Mouse (Mus musculus): Measurements from ENCODE around the gene Phc3. TPM values are rescaled to one million over a fixed set of nuclear protein-coding genes. Genes with fewer than 3 reads are reported as not detected.

Gene Phc3
- polyA plus RNA-seq, 1 experiment from 2014 or later = 3.5 TPM

DNA sequence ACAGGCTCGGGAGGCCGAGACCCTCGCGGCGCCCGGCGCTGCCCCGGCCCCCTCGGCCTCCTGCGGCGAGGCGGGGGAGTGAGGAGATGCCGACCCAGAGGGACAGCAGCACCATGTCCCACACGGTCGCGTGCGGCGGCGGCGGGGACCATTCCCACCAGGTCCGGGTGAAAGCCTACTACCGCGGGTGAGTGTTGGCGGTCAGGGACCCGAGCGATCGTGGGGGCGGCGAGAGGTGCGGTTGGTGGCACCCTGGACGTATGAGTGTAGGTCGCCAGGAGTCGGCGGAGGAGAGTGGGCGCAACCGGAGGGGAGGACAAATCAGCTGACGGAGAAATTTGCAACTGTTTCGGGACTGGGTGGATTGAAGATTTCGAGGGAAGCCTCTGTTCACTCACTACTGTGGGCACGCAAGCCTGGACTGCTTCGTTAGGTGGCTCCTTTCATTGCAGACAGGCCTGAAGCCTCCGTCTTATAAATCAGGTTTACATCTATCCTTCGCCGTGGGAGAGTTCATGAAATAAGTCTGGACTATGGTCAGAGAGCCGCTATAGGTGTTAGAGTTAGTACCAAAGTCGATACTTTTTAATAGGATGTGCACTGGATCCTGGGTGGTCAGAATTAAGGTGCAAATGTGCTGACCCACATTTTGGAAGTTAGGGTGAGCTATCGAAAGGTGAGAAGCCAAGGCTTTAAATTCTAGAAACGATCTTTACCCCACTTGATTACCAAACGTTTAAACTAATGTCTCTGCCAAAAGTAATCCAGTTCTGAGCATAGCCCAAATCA is 26.9 kb upstream of the Phc3 start:
- ATAC-seq = peak; percentile 28

DNA sequence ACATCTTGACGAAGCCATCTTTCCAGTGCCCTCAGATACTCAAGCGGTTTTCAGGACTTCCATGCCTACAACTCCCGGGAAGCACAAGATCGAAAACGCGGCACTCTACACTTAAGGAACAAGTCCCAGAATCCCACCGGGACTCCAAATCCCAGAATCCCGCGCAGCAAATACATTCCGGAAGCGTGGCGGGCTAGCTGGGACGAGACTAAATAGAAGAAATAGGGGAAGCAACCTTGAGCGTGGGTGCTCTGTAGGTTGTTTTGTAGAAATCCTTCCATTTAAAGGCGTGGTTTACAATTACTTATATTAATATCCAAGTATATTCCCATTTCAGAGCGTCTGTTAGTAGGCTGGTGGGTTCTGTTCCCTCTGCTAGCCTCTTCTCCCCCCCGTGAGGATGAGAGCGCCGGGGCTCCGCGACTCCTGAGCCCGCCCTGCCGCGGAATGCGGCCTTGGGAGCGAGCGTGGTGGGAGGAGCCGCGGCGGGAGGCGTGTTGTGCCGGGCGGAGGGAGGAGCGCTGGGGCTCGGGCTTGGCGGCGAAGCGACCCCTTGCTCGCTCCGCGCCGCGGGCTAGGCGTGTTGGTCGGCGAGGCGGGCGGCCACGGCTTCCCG is 26.2 kb upstream of the Phc3 start, which contains the start of gene Prkci:
Gene Prkci, plus strand, starts transcription at position 465 of the 616 bp plus-strand sequence.
- Histone ChIP-seq H3K27me3 (replicated peaks; ENCODE audit: control insufficient read depth, insufficient read depth, low read length) (no peaks in the 10 kb centered on the region), H3K9ac (ENCODE audit: low read depth, low read length) (peak within 1 kb of the TSS; percentile 89), H3K36me3 (ENCODE audit: control insufficient read depth, insufficient read depth) (no peaks in the 10 kb centered on the region), H3K27ac (ENCODE audit: low read depth, low read length) (peak within 1 kb of the TSS; percentile 79), H3K4me3 (ENCODE audit: low read depth, low read length) (peak within 1 kb of the TSS; percentile 99), H3K4me1 (replicated peaks; ENCODE audit: control insufficient read depth, insufficient read depth, low read length) (no peaks in the 10 kb centered on the region; the same call in 1 of the 2 replicates), H3K9me3 (ENCODE audit: control insufficient read depth) (no peaks in the 10 kb centered on the region), H3K4me2 (replicated peaks; ENCODE audit: low read depth) (peak within 1 kb of the TSS; percentile 68)
- no peak for TF ChIP-seq CTCF (IDR thresholded peaks at IDR 0.05; ENCODE audit: low read depth)
- ATAC-seq = peak; percentile 96
- under 1% methylated on average over 50 of the region's 50 CpGs for WGBS

More for the DNA sequence above, 26.9 kb upstream of the Phc3 start:
- H3K27ac ChIP-seq (ENCODE audit: low read depth, low read length) = peak overlapping the region; percentile 79
- H3K9me3 ChIP-seq (ENCODE audit: control insufficient read depth) = no peaks in the 10 kb centered on the region
- peak overlapping the region; percentile 99 for H3K4me3 ChIP-seq (ENCODE audit: low read depth, low read length)
- H3K36me3 ChIP-seq (ENCODE audit: control insufficient read depth, insufficient read depth) = no peaks in the 10 kb centered on the region
- TF ChIP-seq CTCF (IDR thresholded peaks at IDR 0.05; ENCODE audit: low read depth) = no peak
- peak overlapping the region; percentile 68 for H3K4me2 ChIP-seq (replicated peaks; ENCODE audit: low read depth)
- peak overlapping the region; percentile 89 for H3K9ac ChIP-seq (ENCODE audit: low read depth, low read length)
- no peaks in the 10 kb centered on the region; the same call in 1 of the 2 replicates for H3K4me1 ChIP-seq (replicated peaks; ENCODE audit: control insufficient read depth, insufficient read depth, low read length)
- no peaks in the 10 kb centered on the region for H3K27me3 ChIP-seq (replicated peaks; ENCODE audit: control insufficient read depth, insufficient read depth, low read length)
- under 1% methylated on average over 49 of the region's 49 CpGs for WGBS

DNA sequence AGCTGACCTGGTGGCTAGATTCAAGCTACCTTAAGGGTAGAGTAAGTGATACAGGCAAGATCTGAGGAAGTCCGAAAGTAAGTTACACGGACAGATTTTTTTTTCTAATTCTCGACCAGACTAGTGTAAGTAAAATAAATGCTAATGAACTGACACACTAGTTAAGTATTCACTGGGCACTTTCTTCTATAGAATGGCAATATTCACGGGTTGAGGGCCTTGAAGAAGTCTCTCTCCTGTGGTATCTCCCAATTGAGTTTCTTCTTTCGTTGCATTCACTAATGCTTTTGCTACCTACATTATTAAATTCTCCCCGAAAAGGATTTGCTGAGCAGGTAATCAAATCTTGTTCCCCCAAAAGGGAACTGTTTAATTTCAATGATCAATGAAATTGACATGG is 25.6 kb upstream of the Phc3 start:
- 14% methylated on average over 6 of the region's 6 CpGs for WGBS
- Histone ChIP-seq H3K9me3 (ENCODE audit: control insufficient read depth) (no peaks in the 10 kb centered on the region), H3K36me3 (ENCODE audit: control insufficient read depth, insufficient read depth) (no peaks in the 10 kb centered on the region), H3K9ac (ENCODE audit: low read depth, low read length) (0 out of 2 replicates have a peak overlapping the region, but pooled peaks have one; percentile 89), H3K4me1 (replicated peaks; ENCODE audit: control insufficient read depth, insufficient read depth, low read length) (no peaks in the 10 kb centered on the region; the same call in 1 of the 2 replicates), H3K4me3 (ENCODE audit: low read depth, low read length) (peak overlapping the region; percentile 99), H3K27ac (ENCODE audit: low read depth, low read length) (0 out of 2 replicates have a peak overlapping the region, but pooled peaks have one; percentile 79), H3K4me2 (replicated peaks; ENCODE audit: low read depth) (peak overlapping the region; percentile 68), H3K27me3 (replicated peaks; ENCODE audit: control insufficient read depth, insufficient read depth, low read length) (no peaks in the 10 kb centered on the region)
- TF ChIP-seq CTCF (IDR thresholded peaks at IDR 0.05; ENCODE audit: low read depth) = no peak
- ATAC-seq = no peak

DNA sequence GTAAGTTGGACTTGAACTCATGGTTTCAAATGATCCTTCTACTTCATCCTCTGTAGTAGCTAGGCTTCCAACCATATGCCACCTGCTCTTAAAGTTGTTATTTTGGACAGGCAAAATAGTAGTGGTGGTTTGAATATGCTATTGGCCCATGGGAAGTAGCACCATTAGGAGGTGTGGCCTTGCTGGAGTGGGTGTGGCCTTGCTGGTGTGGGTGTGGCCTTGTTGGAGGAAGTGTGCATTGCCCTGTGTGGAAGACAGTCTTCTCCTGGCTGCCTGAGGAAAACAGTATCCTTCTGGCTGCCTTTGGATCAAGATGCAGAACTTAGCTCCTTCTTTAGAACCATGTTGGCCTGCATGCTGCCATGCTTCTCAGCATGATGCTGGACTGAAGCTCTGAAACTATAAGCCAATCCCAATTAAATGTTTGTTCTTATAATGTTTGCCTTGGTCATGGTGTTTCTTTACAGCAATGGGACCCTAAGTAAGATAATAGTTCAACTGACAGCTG is 23.9 kb upstream of the Phc3 start:
- H3K27ac ChIP-seq (ENCODE audit: low read depth, low read length) = no peak overlapping the region
- H3K36me3 ChIP-seq (ENCODE audit: control insufficient read depth, insufficient read depth) = no peaks in the 10 kb centered on the region
- no peaks in the 10 kb centered on the region for H3K27me3 ChIP-seq (replicated peaks; ENCODE audit: control insufficient read depth, insufficient read depth, low read length)
- no peak overlapping the region for H3K4me2 ChIP-seq (replicated peaks; ENCODE audit: low read depth)
- no peak for TF ChIP-seq CTCF (IDR thresholded peaks at IDR 0.05; ENCODE audit: low read depth)
- no peak overlapping the region for H3K4me3 ChIP-seq (ENCODE audit: low read depth, low read length)
- H3K9me3 ChIP-seq (ENCODE audit: control insufficient read depth) = no peaks in the 10 kb centered on the region
- ATAC-seq = no peak
- H3K4me1 ChIP-seq (replicated peaks; ENCODE audit: control insufficient read depth, insufficient read depth, low read length) = no peaks in the 10 kb centered on the region
- no peak overlapping the region for H3K9ac ChIP-seq (ENCODE audit: low read depth, low read length)

DNA sequence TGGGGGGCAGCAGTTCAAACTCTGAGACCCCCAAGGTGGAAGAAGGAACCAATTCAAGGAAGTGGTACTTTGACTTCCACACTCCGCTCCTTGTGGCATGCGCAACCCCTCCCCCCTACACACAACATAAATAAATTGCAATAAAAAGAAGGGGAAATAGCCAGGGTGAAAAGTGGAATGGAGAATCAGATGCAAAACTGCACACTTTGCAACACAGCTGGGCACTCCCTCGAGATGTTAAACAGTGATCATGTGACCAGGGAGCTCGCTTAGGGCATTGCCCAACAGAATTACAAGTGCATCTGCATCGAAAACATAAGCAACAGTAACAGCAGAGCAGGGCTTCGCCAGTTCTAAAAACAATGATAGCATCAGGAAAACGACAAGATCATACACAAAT is 22.9 kb upstream of the Phc3 start:
- Histone ChIP-seq H3K4me2 (replicated peaks; ENCODE audit: low read depth) (no peak overlapping the region), H3K9ac (ENCODE audit: low read depth, low read length) (no peak overlapping the region), H3K9me3 (ENCODE audit: control insufficient read depth) (no peaks in the 10 kb centered on the region), H3K4me3 (ENCODE audit: low read depth, low read length) (no peak overlapping the region), H3K27me3 (replicated peaks; ENCODE audit: control insufficient read depth, insufficient read depth, low read length) (no peaks in the 10 kb centered on the region), H3K4me1 (replicated peaks; ENCODE audit: control insufficient read depth, insufficient read depth, low read length) (no peaks in the 10 kb centered on the region), H3K27ac (ENCODE audit: low read depth, low read length) (no peak overlapping the region), H3K36me3 (ENCODE audit: control insufficient read depth, insufficient read depth) (no peaks in the 10 kb centered on the region)
- no peak for TF ChIP-seq CTCF (IDR thresholded peaks at IDR 0.05; ENCODE audit: low read depth)
- ATAC-seq = no peak
- 66% methylated on average over 7 of the region's 7 CpGs for WGBS
